Mouse (Mus musculus) gastrocnemius, postnatal 25 days (tissue): ENCODE measurements around the gene Fam208b. TPM values are rescaled to one million over a fixed set of nuclear protein-coding genes. Genes with fewer than 3 reads are reported as not detected.
"Not testable (repeated sequence)": the region's sequence is repeated elsewhere in the genome, so short reads cannot be mapped to it uniquely, and the experiment has no call there.

Source experiments
- DNase-seq: peaks from one replicate; pipeline ENCODE4 v3.0.0; 2022
- total RNA-seq, 2 experiments: library from RNA; stranded (reverse); gene quantifications; 1 replicate in 1 of 2; 2 replicates in 1 of 2; pipeline ENCODE4 v1.2.3; 2021

Fam208b gene
- total RNA-seq, 2 experiments from 2014 or later, result 6.6 to 7.6 TPM

DNA sequence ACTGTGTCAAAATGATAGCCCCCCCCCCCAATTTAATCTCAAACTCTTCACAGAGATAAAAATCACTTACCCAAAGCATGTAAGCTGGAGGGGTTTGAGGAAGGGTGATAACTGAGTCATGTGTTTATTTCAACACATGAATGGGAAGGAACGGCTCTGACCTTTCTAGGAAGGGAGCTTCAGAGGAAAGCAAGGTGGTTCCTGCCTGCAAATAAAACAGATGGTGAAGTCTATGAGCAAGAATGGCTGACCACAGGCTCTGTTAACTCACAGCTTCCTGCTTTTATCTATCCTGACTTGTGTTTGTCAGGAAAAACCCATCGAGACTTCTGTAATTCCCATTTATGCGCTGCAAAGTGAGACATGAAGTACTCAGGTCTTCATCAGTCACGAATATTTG lies 91.6 kb downstream of the Fam208b start:
- DNase-seq, result not testable (repeated sequence)

Other genes with a start within 250 kb of the Fam208b start
- 100 to 1,000 TPM; 130 to 167 TPM for gene Gdi2, start 73.0 kb downstream of the Fam208b start, total RNA-seq
- gene Asb13, start 22.9 kb upstream of the Fam208b start, total RNA-seq, result 10 to 100 TPM in 1 of 2 experiments, 1 to 10 TPM in 1; 9.9 to 10.4 TPM
- gene Calml3, start 193.2 kb upstream of the Fam208b start, total RNA-seq, result not detected
- not detected for gene Calm4, start 226.6 kb upstream of the Fam208b start, total RNA-seq
- not detected for gene Calm5, start 243.1 kb upstream of the Fam208b start, total RNA-seq